Mouse (Mus musculus) kidney, postnatal 36 days (tissue): ENCODE results near the gene Lpar1.

Experiments
- DNase-seq, 2 experiments: peaks; one replicate each; pipeline ENCODE4 v3.0.0; 2021 to 2022; ENCODE audit warnings: mixed read lengths in 2 of 2

Lpar1 gene

DNA sequence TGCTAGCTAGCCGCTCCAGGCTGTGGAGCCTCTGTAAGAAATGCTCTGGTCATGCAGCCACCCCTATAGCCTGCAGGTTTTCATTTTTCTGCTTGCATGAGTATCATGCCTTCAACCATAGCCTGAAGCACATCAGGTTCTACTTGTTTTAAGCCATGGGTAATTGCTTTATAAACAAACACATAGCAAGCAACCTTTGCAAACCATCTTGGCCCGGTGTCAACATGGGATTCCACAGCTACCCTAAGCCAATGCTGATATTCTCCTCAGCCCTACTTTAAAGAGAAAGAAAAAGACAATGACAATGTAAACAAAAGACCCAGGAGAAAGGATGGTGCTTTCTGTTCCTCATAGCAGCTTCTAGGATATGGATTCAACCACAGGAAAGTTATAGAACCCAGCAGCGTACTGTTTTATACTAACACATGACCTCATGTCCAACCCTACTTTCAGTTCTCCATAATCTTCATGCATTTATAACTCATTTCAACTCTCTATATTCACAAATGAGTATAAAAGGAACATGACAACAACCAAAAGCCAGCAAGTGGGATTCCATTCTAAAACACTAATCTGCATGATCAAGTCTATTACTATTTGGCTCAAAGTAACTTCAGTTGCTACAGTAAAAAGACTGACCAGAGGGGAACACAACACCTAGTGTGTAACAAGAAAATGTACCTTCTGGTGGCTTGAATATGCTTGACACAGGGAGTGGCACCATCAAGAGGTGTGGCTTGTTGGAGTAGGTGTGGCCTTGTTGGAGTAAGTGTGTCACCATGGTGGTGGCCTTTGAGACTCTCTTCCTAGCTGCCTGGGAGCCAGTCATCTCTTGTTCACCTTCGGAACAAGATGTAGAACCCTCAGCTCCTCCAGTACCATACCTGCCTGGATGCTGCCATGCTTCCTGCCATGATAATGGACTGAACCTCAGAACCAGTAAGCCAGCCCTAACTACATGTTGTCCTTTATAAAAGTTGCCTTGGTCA, 46.9 kb downstream of the Lpar1 start:
- DNase-seq = peak in 1 of 2 experiments; percentile 11

DNA sequence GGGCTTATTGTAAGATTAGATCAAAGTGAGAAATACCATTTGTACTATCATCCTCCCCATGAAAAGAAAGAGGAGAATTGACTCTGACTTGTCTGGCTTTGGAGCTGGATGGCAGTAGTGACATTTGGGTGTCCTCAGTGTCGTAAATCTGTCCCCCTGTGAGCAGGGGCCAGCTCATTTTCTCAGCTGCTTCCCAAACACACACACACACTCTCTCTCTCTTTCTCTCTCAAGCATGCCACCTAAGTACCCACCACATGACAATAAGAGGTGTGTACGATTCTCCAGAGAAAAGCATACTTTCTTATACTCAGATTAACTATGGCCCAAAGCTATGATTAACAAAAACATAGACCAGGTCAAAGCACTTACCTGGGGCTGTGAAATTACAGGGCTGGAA, 49.4 kb downstream of the Lpar1 start:
- DNase-seq = no peak

DNA sequence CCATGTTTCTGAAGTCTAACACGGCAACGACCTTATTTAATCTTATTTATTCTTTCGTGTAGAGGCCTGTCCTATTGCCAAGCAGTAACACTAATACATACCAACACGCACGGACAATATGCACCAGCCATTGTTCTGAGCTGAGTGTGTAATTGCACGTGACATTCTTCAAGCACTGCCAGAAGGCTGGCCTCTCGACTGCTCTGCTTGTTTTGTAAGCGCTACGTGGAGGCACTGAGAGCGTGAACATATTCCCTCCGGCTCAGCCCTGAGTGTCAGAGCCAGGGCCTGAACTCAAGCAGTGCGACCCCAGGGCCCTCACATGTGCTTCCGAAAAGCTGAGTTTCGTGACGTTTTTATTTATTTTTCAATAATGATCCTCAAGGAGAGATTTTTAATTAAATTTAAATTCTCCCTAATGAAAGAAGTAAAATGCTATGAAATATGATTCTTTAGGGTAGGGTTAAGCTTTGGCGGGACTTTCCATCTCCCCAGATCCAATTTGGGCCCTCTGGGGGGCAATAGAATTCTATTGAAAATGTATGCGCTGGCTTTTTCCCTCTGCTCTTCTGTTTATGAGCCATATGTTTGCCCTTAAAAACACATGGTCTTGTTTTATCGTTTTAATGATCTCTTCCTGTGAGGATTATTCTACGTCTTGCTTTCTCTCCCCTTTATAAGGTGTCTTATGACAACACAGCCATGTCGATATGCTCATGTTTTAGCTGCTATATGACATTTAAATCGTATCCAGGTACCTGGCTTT, 52.5 kb downstream of the Lpar1 start:
- no peak for DNase-seq

DNA sequence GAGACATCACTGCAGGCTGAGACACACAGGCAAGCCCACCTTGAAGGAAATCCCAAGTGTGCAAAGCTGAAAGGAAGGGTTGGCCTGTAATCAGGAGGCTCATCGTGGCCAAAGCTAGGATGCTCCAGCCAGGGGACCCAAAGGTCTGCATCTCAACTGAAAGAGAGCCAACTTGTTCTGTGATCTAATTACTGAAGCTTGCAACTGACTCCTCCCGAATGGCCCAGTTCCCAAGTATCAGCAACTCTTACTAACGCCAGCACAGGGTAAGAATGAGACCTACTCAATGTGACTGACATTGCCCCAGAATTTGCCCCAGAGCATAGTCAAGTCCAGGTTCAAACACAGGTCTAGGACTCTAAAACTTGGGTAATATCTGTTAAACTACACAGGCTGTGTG, 53.9 kb downstream of the Lpar1 start:
- no peak for DNase-seq

DNA sequence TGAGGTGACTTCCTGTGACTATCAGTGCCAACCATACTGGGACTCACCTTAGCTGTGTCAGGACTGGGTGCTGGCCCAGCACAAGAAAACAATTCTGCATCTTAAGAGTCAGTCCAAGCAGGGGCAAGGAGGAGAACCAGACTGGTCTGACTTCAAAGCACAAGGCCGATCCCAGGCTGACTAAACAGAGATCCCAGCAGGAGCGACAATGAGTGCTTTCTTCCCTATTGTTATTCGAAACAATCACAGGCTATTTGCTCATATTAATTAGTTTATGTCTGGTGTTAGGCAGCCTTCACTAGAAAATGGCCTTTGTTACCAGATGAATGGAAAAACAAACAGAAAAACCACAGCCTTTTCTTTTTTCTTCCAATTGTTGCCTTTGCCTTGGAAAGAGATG, 54.5 kb downstream of the Lpar1 start:
- no peak for DNase-seq

DNA sequence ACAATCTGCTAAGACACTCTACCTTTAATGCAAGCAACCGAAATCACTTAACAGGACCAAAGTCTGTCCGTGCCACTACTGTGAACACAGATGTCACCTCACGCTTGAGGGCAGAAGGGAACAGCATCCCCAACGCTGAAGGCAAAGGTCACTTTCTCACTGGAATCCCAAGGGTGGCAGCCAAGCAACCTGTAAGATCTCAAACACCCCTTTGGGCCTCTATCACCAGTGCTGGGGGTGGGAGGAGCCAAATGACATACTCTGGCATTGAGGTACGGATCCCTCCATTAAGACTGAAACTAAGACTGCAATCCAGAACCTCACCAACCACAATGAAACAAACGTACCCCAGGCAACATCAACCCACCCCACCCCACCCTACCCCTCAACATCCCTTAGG, 55.0 kb downstream of the Lpar1 start:
- DNase-seq = no peak

DNA sequence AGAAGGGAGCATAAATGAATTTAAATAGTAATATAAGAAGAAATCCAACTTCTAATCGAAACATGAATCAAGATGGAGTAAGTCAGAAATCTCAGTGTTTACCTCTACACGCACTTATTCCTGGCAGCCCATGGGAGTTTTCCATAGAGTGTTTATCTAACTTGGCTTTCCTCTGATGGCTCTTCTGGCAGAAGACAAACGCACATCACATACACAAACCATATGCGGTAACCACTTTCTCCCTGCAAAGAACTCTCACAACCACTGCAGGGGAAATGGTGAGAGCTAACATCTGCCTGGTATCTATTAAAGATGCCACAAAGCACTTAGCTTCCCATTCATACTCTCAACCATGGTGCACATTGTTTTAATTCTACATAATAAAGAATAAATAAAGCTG, 56.4 kb downstream of the Lpar1 start:
- DNase-seq = no peak

DNA sequence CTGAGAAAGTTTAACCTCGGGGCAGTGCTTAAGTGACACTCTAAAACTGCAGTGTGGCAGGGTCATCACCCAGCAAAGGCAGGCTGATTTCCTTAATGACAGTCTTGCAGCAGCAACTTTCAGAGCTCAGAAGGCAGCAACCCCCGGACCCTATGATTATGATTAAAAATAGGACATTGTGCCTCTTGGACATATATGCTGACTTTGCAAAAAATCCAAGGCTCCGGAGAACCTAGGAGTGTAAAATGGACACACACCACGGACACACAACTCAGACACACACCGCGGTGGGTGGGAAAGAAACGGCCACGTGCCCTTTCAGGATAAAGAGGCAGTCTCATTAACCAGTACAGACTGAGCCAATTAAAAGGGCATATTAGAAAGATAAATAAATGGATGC, 57.0 kb downstream of the Lpar1 start:
- DNase-seq = no peak

DNA sequence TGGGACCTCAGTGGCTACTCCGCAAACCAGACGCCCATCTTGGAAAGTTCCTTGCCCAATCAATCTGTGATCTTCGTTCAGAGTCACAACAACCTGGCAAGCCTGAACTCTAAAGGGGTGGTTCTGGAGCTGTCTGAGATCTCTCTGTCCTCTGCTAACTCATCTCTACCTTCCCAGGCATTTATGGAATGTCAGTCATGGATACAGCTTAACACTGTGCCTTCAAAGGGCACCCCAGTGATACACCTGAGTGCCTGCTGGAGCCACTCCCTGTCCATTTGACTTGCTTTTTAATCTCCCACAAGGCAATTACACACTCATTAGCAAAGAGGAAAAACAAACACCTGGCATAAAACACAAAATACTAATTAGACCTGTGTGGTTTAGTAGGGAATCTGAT, 62.0 kb downstream of the Lpar1 start:
- DNase-seq = no peak

DNA sequence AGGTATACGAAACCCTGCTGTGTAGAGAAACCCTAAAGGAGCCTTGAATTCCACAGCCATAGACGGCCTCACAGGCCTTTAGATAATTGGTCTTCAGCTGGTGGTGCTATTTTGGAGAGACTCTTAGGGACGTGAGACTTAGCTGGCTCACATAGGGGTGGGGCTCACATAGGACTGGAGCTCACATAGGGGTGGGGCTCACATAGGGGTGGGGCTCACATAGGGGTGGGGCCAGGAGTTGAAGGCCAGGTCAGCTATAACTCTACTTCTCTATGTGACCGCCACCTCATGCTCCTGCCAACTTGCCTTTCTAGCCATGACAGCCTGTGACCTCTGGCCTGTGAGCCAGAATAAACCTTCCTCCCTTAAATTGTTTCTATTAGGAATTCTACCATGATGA, 63.3 kb downstream of the Lpar1 start:
- no peak for DNase-seq

DNA sequence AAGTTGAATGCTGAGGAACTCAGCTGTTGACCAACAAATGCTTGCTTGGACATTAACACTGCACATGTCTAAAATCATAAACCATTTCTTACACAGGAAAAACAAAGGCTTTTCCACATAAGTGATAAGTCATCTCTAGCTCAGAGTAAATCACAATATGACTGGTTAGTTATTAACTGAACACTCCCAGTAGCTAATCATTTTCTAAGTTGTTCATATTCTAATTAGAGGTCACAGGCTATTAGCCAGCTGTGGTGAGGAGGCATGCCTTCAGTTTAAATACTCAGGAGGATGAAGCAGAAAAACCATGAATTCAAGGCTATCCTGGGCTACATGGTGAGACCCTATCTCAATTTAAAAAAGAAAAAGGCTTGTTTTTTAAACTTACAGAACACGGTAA, 75.1 kb downstream of the Lpar1 start:
- DNase-seq = peak in 1 of 2 experiments; percentile 37

DNA sequence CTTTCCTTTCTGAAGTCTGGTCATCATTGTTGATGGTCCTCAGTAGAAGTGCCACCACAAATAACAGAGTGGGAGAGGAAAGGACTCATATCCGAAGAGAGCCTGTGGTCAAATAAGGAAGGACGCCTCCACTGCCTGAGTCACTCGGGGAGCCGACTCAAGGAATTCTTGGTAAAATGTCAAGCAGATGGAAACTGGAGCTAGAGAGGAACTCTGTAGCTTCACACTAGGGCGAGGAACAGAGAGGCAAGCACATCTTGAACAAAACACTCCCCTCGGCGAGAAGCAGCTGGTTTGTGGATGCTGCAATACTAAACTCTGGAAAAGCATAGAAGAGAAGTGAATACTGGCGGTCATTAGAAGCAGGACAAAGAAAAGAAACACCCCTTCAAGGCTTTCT, 76.0 kb downstream of the Lpar1 start:
- no peak for DNase-seq

DNA sequence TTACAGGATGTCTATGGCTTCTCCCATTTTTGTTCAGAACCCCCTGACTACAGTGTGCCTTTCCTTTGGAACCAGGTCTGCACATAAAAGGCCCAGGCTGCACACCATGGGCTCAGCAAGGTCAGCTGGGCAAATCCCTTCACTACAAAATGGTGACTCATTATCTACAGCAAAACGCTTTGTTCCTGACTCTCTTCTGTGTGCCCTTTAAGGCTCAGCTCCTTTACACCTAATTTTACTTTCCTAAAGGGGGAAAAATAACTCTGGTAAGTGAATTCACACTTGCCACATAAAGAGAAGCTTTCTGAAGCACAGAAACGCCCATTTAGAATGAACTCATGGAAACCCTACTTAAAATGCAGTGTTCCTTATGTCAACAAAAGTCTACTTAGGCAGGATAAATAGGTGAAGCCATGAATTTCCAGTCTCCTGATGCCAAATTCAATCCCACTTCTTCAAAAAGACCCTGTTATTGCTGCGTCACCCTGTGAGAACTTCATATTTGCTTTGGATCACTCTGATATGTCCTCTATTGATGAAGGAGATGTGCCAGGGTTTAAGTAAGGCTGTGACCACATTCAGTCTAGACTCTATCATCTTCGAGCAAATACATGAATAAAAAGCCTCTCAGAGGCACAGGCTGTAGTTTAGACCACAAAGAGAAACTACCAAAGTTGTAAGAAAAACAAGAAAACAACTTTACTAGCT, 82.3 kb downstream of the Lpar1 start:
- DNase-seq = no peak

DNA sequence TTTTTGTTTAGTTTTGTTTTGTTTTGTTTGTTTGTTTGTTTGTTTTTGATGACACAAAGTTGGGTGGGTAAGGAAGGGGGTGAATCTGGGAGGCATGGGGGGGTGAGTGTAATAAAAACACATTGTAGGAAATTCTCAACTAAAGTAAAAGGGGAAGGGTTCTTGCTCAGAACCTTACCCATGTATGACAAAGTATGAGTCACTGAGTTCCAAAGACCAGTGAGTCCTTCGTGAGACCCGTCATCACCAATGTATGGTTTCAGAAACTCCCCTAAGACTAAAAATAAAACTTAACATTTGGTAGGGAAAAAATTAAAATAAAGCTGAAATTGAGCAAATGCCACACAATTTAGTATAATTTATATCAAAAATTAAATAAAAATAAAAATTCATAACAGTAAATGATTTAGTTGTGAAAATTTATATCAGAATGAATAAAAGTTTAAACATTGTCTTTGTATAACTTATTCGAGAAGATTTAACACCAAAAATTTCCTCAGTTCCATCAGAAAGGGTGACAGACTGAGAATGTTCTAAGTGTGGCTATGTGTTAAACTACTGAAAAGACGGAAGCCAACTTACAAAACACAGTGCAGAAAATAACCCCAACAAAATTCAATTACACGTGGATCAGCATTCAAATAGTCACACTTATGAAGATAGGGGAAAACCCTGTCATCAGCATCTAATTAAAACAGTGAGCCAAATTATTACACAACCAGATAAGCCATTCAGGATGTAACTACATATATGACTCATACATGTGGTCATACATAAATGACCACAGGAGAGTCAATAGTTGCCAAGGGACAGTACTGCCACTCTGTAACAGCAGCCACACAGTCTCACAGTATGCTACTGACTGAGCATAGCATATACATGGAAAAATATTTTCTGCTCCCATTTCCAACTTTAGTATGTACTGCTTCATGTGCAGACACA, 83.8 kb downstream of the Lpar1 start:
- DNase-seq = no peak

DNA sequence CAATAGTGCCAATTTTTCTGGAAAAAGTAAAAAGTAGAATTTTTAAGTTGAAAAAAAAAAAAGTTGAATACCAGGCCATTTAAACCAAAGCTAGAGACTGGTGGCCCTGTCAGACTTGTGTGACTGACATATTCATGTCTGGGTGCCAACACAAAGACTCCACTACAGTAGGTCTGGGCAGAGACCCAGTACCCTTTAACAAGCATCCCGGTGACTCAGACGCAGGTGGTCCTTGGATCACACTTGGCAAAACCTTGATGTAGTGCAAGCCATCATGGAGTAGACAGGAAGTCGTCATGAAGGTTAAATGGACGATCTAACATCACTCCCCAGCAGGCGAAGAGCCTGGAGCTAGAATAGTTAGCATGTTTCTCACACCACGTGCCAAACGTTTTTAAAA, 84.7 kb downstream of the Lpar1 start:
- no peak for DNase-seq

DNA sequence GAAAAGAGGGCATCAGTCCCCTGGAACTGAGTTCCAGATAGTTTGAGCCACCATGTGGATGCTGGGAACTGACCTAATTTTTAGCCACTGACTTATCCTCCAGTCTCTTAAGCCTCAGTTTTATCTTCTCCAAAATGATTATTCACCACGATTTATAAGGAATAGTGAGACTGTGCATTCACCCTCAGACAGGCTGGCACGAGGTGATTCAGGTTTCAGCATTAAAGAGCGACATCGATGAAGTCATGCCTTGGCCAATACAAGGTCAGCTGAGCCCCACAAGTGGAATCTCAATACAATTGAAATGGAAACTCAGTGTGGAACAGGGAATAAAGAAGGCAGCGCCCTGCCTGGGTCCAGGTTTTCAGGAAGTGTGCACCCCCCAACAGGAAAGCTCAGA, 88.1 kb downstream of the Lpar1 start:
- DNase-seq = no peak

DNA sequence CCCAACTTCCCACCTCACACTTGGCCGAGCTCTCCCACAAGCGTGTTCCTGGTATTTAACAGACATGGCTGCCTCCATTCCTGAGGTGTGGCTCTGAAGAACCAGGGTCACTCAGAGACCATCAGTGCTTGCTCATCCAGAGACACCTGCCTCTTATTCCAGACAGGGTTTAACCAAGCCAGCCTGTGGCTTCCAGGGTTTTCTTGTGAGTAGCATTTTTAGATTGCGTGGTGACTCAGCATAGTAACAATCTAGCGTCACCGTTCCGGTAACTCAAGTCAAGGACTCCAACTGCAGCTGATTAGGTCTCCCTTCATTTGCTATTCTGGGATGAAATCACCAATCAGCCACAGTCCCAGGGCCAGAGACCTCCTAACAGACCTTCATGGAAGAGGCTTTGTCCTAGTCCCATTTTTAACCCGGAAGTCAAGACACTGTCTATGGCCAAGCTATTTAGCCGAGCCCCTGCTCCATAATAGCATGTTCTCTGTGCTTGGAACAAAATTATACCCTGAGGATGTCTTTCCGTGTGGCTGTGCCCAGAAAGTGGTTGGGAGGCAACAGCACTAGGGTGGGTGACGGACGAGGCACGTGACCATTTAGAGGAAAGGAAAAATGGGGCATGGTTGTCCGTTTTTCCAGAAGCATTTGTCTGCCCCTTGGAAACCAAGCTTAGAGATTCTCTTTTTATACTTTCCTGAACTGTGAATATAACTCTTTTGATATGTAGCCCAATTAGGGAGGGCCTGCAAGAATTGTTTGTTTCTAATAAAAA, 89.1 kb downstream of the Lpar1 start:
- no peak for DNase-seq

DNA sequence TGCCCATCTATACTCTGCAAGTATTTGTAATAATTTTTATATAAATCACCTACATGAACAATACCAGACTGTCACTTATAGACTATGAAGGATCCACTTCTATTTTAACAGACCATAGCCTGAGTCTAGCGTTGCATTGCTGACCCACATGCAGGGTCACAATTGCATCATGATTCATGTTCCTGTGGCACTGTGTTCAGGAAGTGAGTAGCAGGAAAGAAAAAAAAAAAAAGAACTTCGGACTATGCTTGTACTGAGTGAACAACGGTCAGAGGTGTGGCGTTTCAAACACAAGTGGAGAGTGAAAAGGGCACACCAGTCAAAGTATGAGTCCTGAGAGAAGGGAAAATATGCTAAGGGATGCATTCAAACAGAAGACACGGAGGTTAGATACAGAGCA, 90.7 kb downstream of the Lpar1 start:
- no peak for DNase-seq

DNA sequence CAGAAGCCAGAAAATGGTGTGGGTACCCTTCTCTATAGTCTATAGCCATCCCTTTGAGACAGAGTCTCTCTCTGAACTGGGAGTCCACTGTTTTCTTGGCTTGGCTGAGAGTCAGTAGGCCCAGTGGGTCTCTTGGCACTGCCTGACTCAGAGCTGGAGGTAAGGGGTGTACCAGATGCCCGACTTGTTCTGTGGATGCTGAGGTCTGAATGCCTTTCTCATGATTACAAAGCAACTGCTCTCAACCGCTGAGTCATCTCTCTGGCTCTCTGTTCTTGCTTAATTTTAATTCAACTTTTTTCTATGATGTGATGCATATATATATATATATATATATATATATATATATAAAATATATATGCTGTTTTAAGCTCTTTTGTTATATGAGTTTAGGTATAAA, 91.1 kb downstream of the Lpar1 start:
- DNase-seq = no peak

DNA sequence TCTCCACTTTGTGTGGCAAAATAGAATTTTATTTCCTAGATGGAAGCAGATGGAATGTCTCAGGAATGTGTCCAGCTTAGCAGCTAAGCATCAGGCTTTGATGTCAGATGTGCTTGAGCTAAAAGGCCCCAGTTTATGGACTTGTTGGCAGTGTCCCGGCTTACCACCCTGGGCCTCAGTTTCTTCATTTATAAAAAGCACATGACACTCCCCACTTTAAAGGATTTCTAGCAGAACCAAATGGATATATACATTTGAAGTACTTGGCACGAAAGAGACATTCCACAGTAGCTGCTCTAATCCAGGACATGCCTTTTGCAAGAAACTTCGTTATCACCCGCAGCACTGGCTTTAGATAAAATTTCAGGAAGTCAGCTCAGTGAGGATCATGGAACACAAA, 100.4 kb downstream of the Lpar1 start:
- no peak for DNase-seq

DNA sequence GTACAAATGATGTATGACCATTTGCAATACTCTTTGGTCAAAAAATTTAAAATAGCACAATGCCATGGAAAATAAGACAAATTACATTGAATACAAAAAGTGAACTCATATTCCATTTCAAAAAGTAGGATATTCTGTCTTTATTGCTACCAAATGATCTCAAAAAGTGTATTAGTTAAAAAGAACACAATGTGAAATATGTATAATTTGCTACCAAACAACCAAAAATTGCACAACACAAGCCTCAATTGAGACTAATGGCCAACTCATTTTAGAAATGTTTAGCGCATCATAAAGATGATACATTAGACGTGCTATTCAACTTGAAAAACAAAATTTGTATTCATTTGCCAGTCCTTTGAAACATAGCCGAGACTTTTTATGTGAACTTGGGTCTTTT, 104.9 kb downstream of the Lpar1 start:
- DNase-seq = no peak
